Mouse (Mus musculus) midbrain, postnatal 0 days (tissue): Measurements from ENCODE around the gene Vstm5. TPM values are rescaled to one million over a fixed set of nuclear protein-coding genes. Genes with fewer than 3 reads are reported as not detected.

ENCODE experiments used
- ATAC-seq: fragments of 200-750 bp; cut with Nextera tagmentation; 2 replicates; pipeline ENCODE4 v1.8.0; 2017; ENCODE audit warnings: moderate number of reproducible peaks, mild to moderate bottlenecking, moderate TSS enrichment, moderate library complexity; ENCODE audit not compliant: low FRiP score
- DNase-seq: peaks from one replicate; pipeline ENCODE4 v3.0.0-alpha.2; 2015; ENCODE audit warnings: low spot score
- H3K27ac ChIP-seq: fragments of 300-500 bp; sonication (generic); 2 replicates; pipeline ENCODE4 v1.5.1; 2014; ENCODE audit warnings: low read depth, mild to moderate bottlenecking, low read length, mixed read lengths
- H3K27me3 ChIP-seq: fragments of 300-500 bp; sonication (generic); 2 replicates; pipeline ENCODE4 v1.6.1; 2014; ENCODE audit warnings: low read length, control low read depth, mixed read lengths; ENCODE audit not compliant: insufficient read depth
- H3K36me3 ChIP-seq: fragments of 300-500 bp; sonication (generic); 2 replicates; pipeline ENCODE4 v1.6.1; 2014; ENCODE audit warnings: low read length, control low read depth, mixed read lengths; ENCODE audit not compliant: insufficient read depth
- H3K4me1 ChIP-seq: fragments of 300-500 bp; sonication (generic); 2 replicates; pipeline ENCODE4 v1.6.1; 2014; ENCODE audit warnings: mild to moderate bottlenecking, control low read depth, antibody characterized with exemption, low read length, mixed read lengths; ENCODE audit not compliant: insufficient read depth
- H3K4me2 ChIP-seq: fragments of 300-500 bp; sonication (generic); 2 replicates; pipeline ENCODE4 v1.6.1; 2014; ENCODE audit warnings: low read depth, mild to moderate bottlenecking, low read length, mixed read lengths; ENCODE audit not compliant: poor library complexity, severe bottlenecking
- H3K4me3 ChIP-seq: fragments of 300-500 bp; sonication (generic); 2 replicates; pipeline ENCODE4 v1.5.1; 2014; ENCODE audit warnings: low read depth, mild to moderate bottlenecking, low read length, moderate library complexity
- H3K9ac ChIP-seq: fragments of 300-500 bp; sonication (generic); replicated peaks from 2 replicates; pipeline ENCODE4 v1.6.1; 2014; ENCODE audit warnings: mild to moderate bottlenecking, low read length, moderate library complexity, mixed read lengths; ENCODE audit not compliant: poor library complexity, severe bottlenecking
- H3K9me3 ChIP-seq: fragments of 300-500 bp; sonication (generic); 2 replicates; pipeline ENCODE4 v1.6.1; 2016; ENCODE audit warnings: low read length, control low read depth
- CTCF ChIP-seq: IDR thresholded peaks from 2 replicates; pipeline ENCODE4 v1.5.1; 2016; ENCODE audit warnings: antibody characterized with exemption, mild to moderate bottlenecking
- WGBS: fragments of 180-500 bp; shearing (Covaris S2); extraction: QIAGEN DNeasy Blood & Tissue Kit; methylation state at CpG from one replicate; pipeline ENCODE4 v1.1.7; 2014; 5-methylcytosine and 5-hydroxymethylcytosine counted together
- polyA plus RNA-seq: library from polyadenylated mRNA; unstranded; fragments of >200 nt; fragmentation: Nextera tagmentation; extraction: Ambion mirVana; gene quantifications from 2 replicates; pipeline ENCODE4 v1.2.1, GENCODE M21; 2015
- total RNA-seq: library from RNA; depleted of rRNA; stranded (reverse); fragments of >200 nt; gene quantifications from 2 replicates; pipeline ENCODE4 v1.2.3, GENCODE M21; 2014

Vstm5 gene
- total and polyA plus RNA-seq, 2 experiments from 2014 or later, result 30.6 to 43.4 TPM

DNA sequence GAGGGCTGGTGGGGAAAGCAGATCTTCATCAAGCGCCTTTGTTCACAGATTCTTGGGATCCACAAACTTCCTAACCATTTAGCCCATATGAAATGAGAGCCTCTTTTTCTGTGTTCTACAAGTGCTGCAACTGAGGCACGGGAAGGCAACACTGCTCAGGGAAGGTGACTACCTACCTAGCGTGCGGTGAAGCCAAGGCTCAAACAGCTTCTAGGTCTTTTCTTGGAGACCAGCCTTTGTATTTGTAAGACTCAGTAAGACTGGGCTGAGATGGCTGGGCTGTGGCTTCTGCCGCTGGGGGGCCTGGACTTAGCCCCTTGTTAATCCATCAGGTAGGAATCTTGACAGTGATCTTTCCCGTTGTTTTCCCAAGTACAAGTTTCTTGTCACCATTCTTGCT, 1.2 kb downstream of the Vstm5 start:
- peak overlapping the region; percentile 68 for H3K4me2 ChIP-seq
- WGBS, result 92% methylated on average over 6 of the region's 6 CpGs

GRCm38 (mm10) chr9:15240863-15241595, 2.2 kb downstream of the Vstm5 start:
- H3K4me3 ChIP-seq, result no peak overlapping the region
- H3K9ac ChIP-seq, result no peak overlapping the region
- H3K9me3 ChIP-seq, result no peaks in the 10 kb centered on the region
- H3K4me2 ChIP-seq, result no peak overlapping the region
- WGBS, result 70% methylated on average over 6 of the region's 6 CpGs
- no peaks in the 10 kb centered on the region; the same call in 1 of the 2 replicates for H3K4me1 ChIP-seq
- DNase-seq (no peak), ATAC-seq (no peak)
- H3K36me3 ChIP-seq, result no peaks in the 10 kb centered on the region
- no peak overlapping the region for H3K27ac ChIP-seq
- H3K27me3 ChIP-seq, result no peaks in the 10 kb centered on the region
- no peak for TF ChIP-seq CTCF

More for the DNA sequence above, 1.2 kb downstream of the Vstm5 start:
- no peak overlapping the region for H3K9ac ChIP-seq
- no peaks in the 10 kb centered on the region for H3K27me3 ChIP-seq
- no peak for TF ChIP-seq CTCF
- ATAC-seq (no peak), DNase-seq (no peak)
- H3K36me3 ChIP-seq, result no peaks in the 10 kb centered on the region
- H3K4me1 ChIP-seq, result no peaks in the 10 kb centered on the region; the same call in 1 of the 2 replicates
- H3K9me3 ChIP-seq, result no peaks in the 10 kb centered on the region
- H3K4me3 ChIP-seq, result no peak overlapping the region
- no peak overlapping the region for H3K27ac ChIP-seq

DNA sequence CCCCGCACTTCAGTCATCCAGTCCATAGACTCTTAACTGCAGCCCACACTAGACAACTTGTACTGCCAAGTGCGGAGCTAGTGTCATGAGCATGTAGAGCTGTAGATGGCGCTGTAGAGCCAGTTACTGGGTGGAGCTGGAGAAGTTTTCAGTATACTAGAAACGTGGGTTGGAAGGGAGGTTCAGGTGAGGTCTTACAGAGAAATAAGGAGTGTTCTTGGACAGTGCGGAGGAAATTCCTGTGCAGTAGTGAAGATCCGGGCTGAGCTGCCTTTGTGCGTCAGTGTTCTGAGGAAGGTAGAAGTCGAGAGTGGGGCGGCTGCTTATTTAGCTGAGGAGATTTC, 2.7 kb downstream of the Vstm5 start:
- Histone ChIP-seq H3K4me1 (no peaks in the 10 kb centered on the region; the same call in 1 of the 2 replicates), H3K9ac (no peak overlapping the region), H3K4me3 (no peak overlapping the region), H3K9me3 (no peaks in the 10 kb centered on the region), H3K36me3 (no peaks in the 10 kb centered on the region), H3K27me3 (no peaks in the 10 kb centered on the region), H3K4me2 (no peak overlapping the region), H3K27ac (no peak overlapping the region)
- peak; percentile 61 for DNase-seq
- ATAC-seq, result no peak
- peak; percentile 66 for TF ChIP-seq CTCF
- 51% methylated on average over 9 of the region's 9 CpGs for WGBS

DNA sequence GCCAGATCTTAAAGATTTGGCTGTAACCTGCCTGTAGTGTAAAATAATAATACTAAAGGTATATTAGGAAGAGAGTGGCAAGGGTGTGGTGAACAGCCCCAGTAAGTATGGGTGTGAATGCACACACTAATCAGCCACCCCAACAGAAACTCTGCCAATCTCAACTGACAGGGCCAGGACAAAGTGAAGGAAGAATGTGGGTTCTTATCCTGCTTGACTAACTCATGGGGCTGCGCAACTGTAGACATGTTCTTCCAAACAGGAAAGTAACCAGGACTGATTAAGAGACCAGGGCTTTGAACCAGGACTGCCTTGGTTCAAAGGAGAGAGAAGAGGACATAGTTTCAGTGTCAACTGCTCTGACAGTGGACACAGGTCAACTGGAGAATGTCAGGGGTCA, 3.3 kb downstream of the Vstm5 start:
- H3K9ac ChIP-seq, result no peak overlapping the region
- H3K4me1 ChIP-seq, result no peaks in the 10 kb centered on the region; the same call in 1 of the 2 replicates
- no peak overlapping the region for H3K4me3 ChIP-seq
- H3K27ac ChIP-seq, result no peak overlapping the region
- H3K4me2 ChIP-seq, result no peak overlapping the region
- no peaks in the 10 kb centered on the region for H3K36me3 ChIP-seq
- TF ChIP-seq CTCF, result no peak
- WGBS, result 94% methylated on average over 1 of the region's 1 CpGs
- ATAC-seq, result no peak
- H3K27me3 ChIP-seq, result no peaks in the 10 kb centered on the region
- H3K9me3 ChIP-seq, result no peaks in the 10 kb centered on the region; the same call in 1 of the 2 replicates
- DNase-seq, result no peak

DNA sequence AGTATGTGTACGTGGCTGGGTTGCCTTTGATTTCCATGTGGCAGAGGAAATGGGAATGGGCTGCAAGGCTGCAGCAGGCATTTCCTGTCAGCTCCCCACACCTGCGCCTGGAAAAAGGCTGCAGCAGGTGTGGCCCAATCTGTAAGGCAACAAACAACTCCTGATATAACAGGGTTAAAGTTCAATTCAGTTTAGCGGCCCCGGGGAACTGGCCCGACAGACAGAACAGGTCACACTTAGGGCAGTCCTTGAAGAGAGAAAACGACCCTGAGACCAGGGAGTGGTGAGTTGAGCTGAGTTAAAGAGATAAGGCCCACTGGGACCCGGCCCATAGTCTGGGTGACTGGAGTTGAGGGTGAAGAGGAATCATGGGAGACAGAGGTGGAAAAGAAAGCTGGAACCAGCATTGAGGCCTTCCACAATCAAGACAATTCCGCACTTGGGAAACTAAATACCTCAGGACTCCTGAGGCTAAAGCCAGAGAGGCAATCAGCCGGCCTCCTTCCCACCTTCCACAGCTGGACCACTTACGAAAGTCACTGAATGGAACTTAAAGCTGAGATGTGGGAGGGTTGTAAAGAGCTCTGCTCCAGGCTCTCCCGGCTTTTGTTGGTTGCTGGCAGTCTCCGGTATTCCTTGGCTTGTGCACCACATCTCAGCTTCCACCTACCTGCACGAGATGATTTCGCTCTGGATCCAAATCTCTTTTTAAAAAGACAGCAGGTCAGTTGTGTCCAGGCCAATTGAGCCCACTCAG, 6.7 kb downstream of the Vstm5 start:
- Histone ChIP-seq H3K9ac (no peak overlapping the region), H3K36me3 (no peaks in the 10 kb centered on the region), H3K9me3 (no peaks in the 10 kb centered on the region; the same call in 1 of the 2 replicates), H3K27me3 (no peaks in the 10 kb centered on the region), H3K4me1 (no peaks in the 10 kb centered on the region), H3K27ac (no peak overlapping the region), H3K4me2 (no peak overlapping the region), H3K4me3 (no peak overlapping the region)
- DNase-seq (no peak), ATAC-seq (no peak)
- no peak for TF ChIP-seq CTCF
- 83% methylated on average over 14 of the region's 14 CpGs for WGBS

GRCm38 (mm10) chr9:15250376-15250775, 11.5 kb downstream of the Vstm5 start:
- no peak overlapping the region for H3K27ac ChIP-seq
- TF ChIP-seq CTCF, result no peak
- 78% methylated on average over 7 of the region's 7 CpGs for WGBS
- no peaks in the 10 kb centered on the region for H3K36me3 ChIP-seq
- no peaks in the 10 kb centered on the region for H3K27me3 ChIP-seq
- no peak overlapping the region for H3K4me3 ChIP-seq
- H3K4me1 ChIP-seq, result no peaks in the 10 kb centered on the region
- H3K9ac ChIP-seq, result no peak overlapping the region
- no peak overlapping the region for H3K4me2 ChIP-seq
- H3K9me3 ChIP-seq, result no peaks in the 10 kb centered on the region; the same call in 1 of the 2 replicates
- DNase-seq, result no peak
- no peak for ATAC-seq
